9 mouse cellular contexts compared by ENCODE assay signal in genomic region chr12:89129139-89129907, GRCm38 (mm10).
DNase-seq lines count a peak whose midpoint lies in the region; ATAC-seq and TF ChIP-seq lines count a peak whose summit lies in the region.
"Had no signal": no experiment of that assay in that cellular context is flagged by ENCODE, and none has a peak within 500 bp of the region (broad histone marks: within the 10 kb centered on the region; RNA-seq: fewer than 3 reads in every experiment).

No protein-coding gene starts in this region.

- 68% methylated on average over 9 of the region's 9 CpGs for WGBS in forebrain, embryonic 11.5 days
- 71% methylated on average over 9 of the region's 9 CpGs for WGBS in forebrain, embryonic 10.5 days
- 65% methylated on average over 9 of the region's 9 CpGs for whole genome bisulfite sequencing in forebrain, postnatal 0 days
- WGBS in liver, embryonic 11.5 days, result 66% methylated on average over 9 of the region's 9 CpGs

- no peak overlapping the region for H3K9ac ChIP-seq in forebrain, embryonic 11.5 days (ENCODE audit: low read length)
- no peak overlapping the region; the same call in 1 of the 2 replicates for H3K9ac ChIP-seq in forebrain, postnatal 0 days
- H3K9ac ChIP-seq in liver, embryonic 11.5 days (ENCODE audit: low read depth, low read length), result no peak overlapping the region
- H3K9ac ChIP-seq: limb, embryonic 15.5 days had no signal

- peak; percentile 44; the same call in 1 of the 2 replicates for ATAC-seq in forebrain, embryonic 11.5 days (replicated peaks; ENCODE audit: low FRiP score)
- ATAC-seq in forebrain, postnatal 0 days, result peak; percentile 77
- no peak; the same call in 1 of the 2 replicates for ATAC-seq in liver, embryonic 11.5 days (replicated peaks; ENCODE audit: low FRiP score)

- TF ChIP-seq CTCF in forebrain, postnatal 0 days (IDR thresholded peaks at IDR 0.05; ENCODE audit: low read depth), result no peak

- no peak overlapping the region for H3K4me3 ChIP-seq in forebrain, embryonic 11.5 days (ENCODE audit: low read depth, low read length)
- H3K4me3 ChIP-seq in forebrain, embryonic 10.5 days, result no peak overlapping the region
- no peak overlapping the region for H3K4me3 ChIP-seq in forebrain, postnatal 0 days (ENCODE audit: low read depth, low read length)
- no peak overlapping the region for H3K4me3 ChIP-seq in liver, embryonic 11.5 days (ENCODE audit: low read depth, low read length)
- H3K4me3 ChIP-seq: limb, embryonic 15.5 days had no signal

- no peaks in the 10 kb centered on the region for H3K27me3 ChIP-seq in forebrain, embryonic 11.5 days (ENCODE audit: control insufficient read depth, insufficient read depth, low read length)
- no peaks in the 10 kb centered on the region for H3K27me3 ChIP-seq in forebrain, embryonic 10.5 days (ENCODE audit: poor library complexity, severe bottlenecking)
- no peaks in the 10 kb centered on the region for H3K27me3 ChIP-seq in forebrain, postnatal 0 days (ENCODE audit: insufficient read depth, low read length)
- no peaks in the 10 kb centered on the region for H3K27me3 ChIP-seq in liver, embryonic 11.5 days (replicated peaks; ENCODE audit: control insufficient read depth, insufficient read depth, low read length)
- H3K27me3 ChIP-seq: limb, embryonic 15.5 days had no signal

- H3K9me3 ChIP-seq in forebrain, embryonic 11.5 days (ENCODE audit: control insufficient read depth, low read length), result no peaks in the 10 kb centered on the region
- no peaks in the 10 kb centered on the region for H3K9me3 ChIP-seq in forebrain, embryonic 10.5 days
- H3K9me3 ChIP-seq in forebrain, postnatal 0 days (ENCODE audit: low read length), result no peaks in the 10 kb centered on the region
- no peaks in the 10 kb centered on the region for H3K9me3 ChIP-seq in liver, embryonic 11.5 days (ENCODE audit: control insufficient read depth, low read length)
- H3K9me3 ChIP-seq: limb, embryonic 15.5 days had no signal

- H3K27ac ChIP-seq in forebrain, embryonic 11.5 days (ENCODE audit: low read depth, low read length), result no peak overlapping the region
- no peak overlapping the region for H3K27ac ChIP-seq in forebrain, embryonic 10.5 days
- H3K27ac ChIP-seq in forebrain, postnatal 0 days (ENCODE audit: low read depth, low read length), result no peak overlapping the region
- no peak overlapping the region for H3K27ac ChIP-seq in liver, embryonic 11.5 days (ENCODE audit: low read depth, low read length)
- H3K27ac ChIP-seq: limb, embryonic 15.5 days had no signal

- H3K4me2 ChIP-seq in forebrain, embryonic 11.5 days (ENCODE audit: low read depth, low read length, severe bottlenecking), result no peak overlapping the region
- H3K4me2 ChIP-seq in forebrain, postnatal 0 days (ENCODE audit: low read depth), result no peak overlapping the region
- no peak overlapping the region for H3K4me2 ChIP-seq in liver, embryonic 11.5 days
- H3K4me2 ChIP-seq: limb, embryonic 15.5 days had no signal

- DNase-seq in forebrain, embryonic 11.5 days (ENCODE audit: low spot score), result no peak
- no peak for DNase-seq in forebrain, embryonic 10.5 days (ENCODE audit: extremely low spot score, low spot score)
- DNase-seq in forebrain, postnatal 0 days, result no peak
- DNase-seq in left cerebral cortex, adult 18-20 months (ENCODE audit: low spot score in 2 of 2), result peak; percentile 63 to 80
- peak; percentile 26 for DNase-seq in retina, postnatal 1 day
- DNase-seq in spleen, adult 18-20 months, result no peak
- DNase-seq in natural killer cell, adult 2 months (ENCODE audit: low spot score in 2 of 2), result no peak
- no peak for DNase-seq in liver, embryonic 11.5 days (ENCODE audit: low spot score)

- no peaks in the 10 kb centered on the region for H3K36me3 ChIP-seq in forebrain, embryonic 11.5 days (ENCODE audit: control insufficient read depth, insufficient read depth, low read length)
- no peaks in the 10 kb centered on the region for H3K36me3 ChIP-seq in forebrain, embryonic 10.5 days (replicated peaks)
- no peaks in the 10 kb centered on the region for H3K36me3 ChIP-seq in forebrain, postnatal 0 days (ENCODE audit: insufficient read depth)
- H3K36me3 ChIP-seq in liver, embryonic 11.5 days (ENCODE audit: control insufficient read depth, insufficient read depth, low read length), result no peaks in the 10 kb centered on the region
- H3K36me3 ChIP-seq: limb, embryonic 15.5 days had no signal

- no peaks in the 10 kb centered on the region for H3K4me1 ChIP-seq in forebrain, embryonic 11.5 days (replicated peaks; ENCODE audit: control insufficient read depth, insufficient read depth, low read length)
- peaks cover 3% of the 10 kb centered on the region; the same call in 1 of the 2 replicates for H3K4me1 ChIP-seq in forebrain, embryonic 10.5 days
- H3K4me1 ChIP-seq in forebrain, postnatal 0 days (ENCODE audit: insufficient read depth), result no peaks in the 10 kb centered on the region
- H3K4me1 ChIP-seq in liver, embryonic 11.5 days (replicated peaks; ENCODE audit: control insufficient read depth, insufficient read depth, low read length), result no peaks in the 10 kb centered on the region
- H3K4me1 ChIP-seq: limb, embryonic 15.5 days had no signal

Comparison
In these comparisons a context has a peak if more than half of its experiments do, and no peak if none do; other contexts are left out.
1. DNase-seq: peak in left cerebral cortex, adult 18-20 months (2 of 2) and retina, postnatal 1 day (single experiment); none in forebrain, embryonic 11.5 days (single experiment), forebrain, embryonic 10.5 days (single experiment), forebrain, postnatal 0 days (single experiment), spleen, adult 18-20 months (0 of 2), natural killer cell, adult 2 months (0 of 2) and liver, embryonic 11.5 days (single experiment).